Mouse (Mus musculus): ENCODE results near the gene Pcnx4.
A peak's percentile ranks its signal among the peaks of the same experiment; 100 is the strongest.

The Pcnx4 gene

DNA sequence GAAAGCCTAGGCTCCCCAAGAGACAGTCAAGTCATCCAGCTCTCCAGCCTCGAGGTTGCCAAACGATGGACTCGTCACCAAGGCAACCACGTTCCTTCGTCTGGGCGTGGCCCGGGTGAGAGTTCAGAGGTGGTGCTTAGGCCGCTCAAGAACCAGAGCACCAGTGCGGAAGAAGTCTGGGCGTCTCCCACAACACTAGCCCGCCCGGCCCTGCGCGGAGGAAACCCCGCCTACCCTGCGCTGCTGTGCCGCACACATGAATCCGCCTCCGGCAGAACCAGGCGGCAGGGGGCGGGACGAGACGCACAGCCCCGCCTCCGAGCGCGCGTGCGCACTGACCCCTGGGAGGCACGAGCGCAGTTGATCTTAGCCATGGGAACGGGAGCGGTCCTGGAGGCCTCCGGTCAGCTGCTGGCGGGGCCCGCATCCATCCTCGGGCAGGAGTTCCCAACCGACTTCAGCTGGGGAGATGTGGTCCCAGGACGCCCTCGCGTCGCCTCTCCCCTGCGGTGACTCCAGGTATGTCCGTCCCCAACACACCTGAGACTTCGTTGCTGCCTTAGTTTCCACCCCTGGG lies at the start of gene Pcnx4:
Pcnx4 (plus strand) TSS at position 363 of the 577 bp plus-strand sequence.
- peak; percentile 98 for DNase-seq (ENCODE audit: low read depth)

GRCm38 (mm10) chr12:72487498-72487897 lies 48.7 kb upstream of the Pcnx4 start:
- peak; percentile 86 for DNase-seq (ENCODE audit: low read depth)

- DNase-seq (ENCODE audit: low read depth): peak; percentile 98
Measured at GRCm38 (mm10) chr12:72489995-72490394, 46.2 kb upstream of the Pcnx4 start.

DNA sequence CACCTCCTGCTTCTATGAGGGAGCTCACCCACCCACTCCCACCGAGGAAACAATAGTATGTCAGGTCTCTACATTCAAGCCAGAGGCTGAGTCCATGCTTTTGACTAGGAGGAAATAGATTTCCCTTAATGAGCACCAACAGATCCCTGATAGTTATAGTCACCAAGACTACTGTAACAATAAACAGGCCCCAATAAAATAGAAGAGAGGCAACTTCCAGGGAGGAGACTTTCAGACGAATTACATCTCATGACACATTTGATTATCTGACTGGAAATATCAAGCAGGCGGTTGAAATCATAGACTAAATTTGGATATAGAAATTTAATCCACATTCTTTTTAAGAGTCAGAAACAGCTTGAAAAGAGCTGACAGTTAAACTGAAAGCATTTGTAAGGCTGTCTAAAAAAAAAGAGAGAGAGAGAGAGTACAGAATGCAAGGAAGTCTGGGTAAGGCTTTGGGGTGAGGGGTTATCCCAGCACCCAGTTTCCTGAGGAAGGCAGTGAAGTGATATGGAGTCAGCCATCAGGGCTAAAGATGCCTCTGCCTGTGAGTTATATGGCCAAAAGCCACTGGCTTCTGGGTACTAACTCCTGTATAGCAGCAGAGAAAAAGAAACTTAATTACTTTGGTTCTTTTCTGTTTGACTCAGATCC lies 45.0 kb upstream of the Pcnx4 start:
- peak; percentile 53 for DNase-seq (ENCODE audit: low read depth)

DNA sequence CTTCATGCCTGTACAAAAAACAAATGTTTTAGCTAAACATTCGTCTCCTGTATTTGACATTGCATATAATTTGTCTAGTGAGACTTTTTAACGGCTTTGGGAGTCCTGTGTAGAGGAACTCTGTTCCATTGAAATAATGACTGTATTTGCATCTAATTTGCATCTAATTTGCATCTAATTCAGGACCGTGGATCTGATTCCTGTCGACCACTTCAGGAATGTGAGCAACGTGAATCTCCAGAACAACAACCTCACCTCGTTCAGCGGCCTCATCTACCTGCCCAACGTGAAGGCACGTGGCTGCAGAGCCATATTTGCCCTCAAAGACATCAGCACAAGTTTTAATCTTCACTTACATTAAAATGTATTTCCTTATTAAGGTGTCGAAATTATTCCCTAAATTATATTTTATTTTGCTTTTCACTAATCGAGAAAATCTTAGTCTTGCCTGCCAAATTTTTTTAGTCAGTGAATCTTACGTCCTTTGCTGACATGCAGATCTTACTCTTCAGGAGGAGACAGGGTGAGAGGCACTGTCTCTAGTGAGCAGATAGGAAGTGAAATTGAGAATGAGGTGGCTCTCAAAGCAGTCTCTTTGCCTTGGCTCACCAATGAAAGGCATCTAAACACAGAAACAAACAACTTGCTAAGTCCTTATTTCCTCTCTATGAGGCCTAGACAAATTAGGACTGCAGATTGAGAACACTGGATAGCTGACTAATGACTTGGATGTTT lies 39.1 kb upstream of the Pcnx4 start:
- no peak for DNase-seq (ENCODE audit: low read depth)

DNA sequence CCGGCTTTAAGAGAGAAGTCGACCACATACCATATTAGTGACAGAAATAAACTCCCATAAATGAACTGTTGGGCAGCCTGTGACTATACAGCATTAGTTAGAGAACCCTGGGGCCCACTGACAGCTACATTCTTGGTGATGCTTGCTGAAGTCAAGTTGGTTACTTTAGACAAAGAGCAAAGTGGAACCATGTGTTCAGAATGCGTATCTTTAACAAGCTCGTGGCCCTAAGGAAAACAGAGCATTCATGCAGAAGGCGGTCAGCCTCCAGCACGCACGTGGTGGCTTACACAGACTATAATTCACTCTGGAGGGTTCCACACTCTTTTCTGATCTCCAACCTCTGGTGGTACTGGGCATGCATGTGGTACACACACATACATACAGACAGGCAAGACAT lies 26.6 kb upstream of the Pcnx4 start:
- no peak for DNase-seq (ENCODE audit: low read depth)

- DNase-seq (ENCODE audit: low read depth): peak; percentile 68
Measured at GRCm38 (mm10) chr12:72515446-72515845, 20.7 kb upstream of the Pcnx4 start.

- DNase-seq (ENCODE audit: low read depth): no peak
Measured at GRCm38 (mm10) chr12:72518114-72518728, 18.0 kb upstream of the Pcnx4 start.

DNA sequence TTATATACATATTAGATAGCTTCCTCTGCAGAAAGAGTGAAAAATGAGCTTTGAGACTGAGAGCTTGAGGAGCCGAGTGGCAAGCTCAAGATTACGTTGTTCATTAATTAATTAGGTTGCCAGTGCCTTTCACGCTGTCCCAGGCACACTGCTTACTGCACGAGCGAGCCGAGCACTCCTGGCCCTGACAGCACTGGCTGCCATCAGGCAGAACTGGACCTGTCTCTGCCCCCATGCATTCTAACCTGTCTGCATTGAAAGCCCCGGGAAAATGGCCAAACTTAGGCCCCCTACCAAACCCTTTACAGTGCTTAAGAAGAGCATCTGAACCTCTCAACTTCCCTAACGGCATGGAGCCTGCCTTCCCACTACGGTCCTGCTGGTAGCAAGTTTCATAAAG lies 16.8 kb upstream of the Pcnx4 start:
- no peak for DNase-seq (ENCODE audit: low read depth)

GRCm38 (mm10) chr12:72519855-72520254 lies 16.3 kb upstream of the Pcnx4 start:
- DNase-seq (ENCODE audit: low read depth): peak; percentile 33

- peak; percentile 78 for DNase-seq (ENCODE audit: low read depth)
Measured at GRCm38 (mm10) chr12:72520645-72521044, 15.5 kb upstream of the Pcnx4 start.

- no peak for DNase-seq (ENCODE audit: low read depth)
Measured at GRCm38 (mm10) chr12:72525588-72525987, 10.6 kb upstream of the Pcnx4 start.

- DNase-seq (ENCODE audit: low read depth): no peak
Measured at GRCm38 (mm10) chr12:72532303-72532702, 3.9 kb upstream of the Pcnx4 start.

GRCm38 (mm10) chr12:72533986-72534385 lies 2.2 kb upstream of the Pcnx4 start:
- DNase-seq (ENCODE audit: low read depth): no peak

DNA sequence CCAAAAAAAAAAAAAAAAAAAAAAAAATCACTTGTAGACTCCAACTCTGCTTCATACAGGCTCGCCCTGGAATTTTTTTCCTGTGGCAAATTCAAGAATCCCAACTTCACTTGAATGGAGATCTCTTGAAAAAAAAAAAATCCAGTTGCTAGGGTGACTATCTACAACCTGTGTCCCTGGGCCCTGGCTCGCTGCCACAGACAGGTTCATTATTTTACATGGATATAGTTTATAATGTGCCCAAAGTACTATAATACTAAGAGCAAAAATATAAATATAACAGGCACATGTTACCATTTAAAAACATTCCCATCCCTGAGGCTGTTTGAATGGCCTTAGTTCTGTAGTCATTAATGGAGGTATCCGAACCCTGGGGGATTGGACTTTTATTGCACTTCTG lies 584 bp upstream of the Pcnx4 start:
- DNase-seq (ENCODE audit: low read depth): no peak

GRCm38 (mm10) chr12:72538571-72538970 lies 2.4 kb downstream of the Pcnx4 start:
- DNase-seq (ENCODE audit: low read depth): no peak

GRCm38 (mm10) chr12:72554347-72554746 lies 18.2 kb downstream of the Pcnx4 start:
- DNase-seq (ENCODE audit: low read depth): no peak

GRCm38 (mm10) chr12:72564281-72564795 lies 28.2 kb downstream of the Pcnx4 start:
- no peak for DNase-seq (ENCODE audit: low read depth)

- DNase-seq (ENCODE audit: low read depth): peak; percentile 14
Measured at GRCm38 (mm10) chr12:72582021-72582420, 45.8 kb downstream of the Pcnx4 start.

DNA sequence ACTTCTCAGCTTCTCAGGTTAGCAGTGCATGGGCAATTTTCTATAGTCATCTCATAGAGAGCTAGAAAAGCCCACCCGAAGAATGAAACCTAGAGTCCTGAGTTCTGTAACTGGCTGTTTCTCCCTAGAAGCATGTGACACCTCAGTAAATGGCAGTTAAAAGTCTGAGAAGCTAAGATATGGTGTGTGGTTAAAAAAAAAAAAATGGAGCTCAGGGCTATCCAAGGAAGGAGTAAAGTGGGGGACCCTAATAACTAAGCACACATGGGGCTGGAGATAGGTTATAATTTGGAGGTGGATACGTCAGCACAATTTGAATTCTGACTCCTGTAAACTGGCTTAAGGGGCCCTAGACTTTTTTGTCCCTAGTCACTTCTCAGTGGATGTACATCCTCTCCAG lies 46.9 kb downstream of the Pcnx4 start:
- DNase-seq (ENCODE audit: low read depth): no peak

- DNase-seq (ENCODE audit: low read depth): peak; percentile 75
Measured at GRCm38 (mm10) chr12:72585339-72585738, 49.2 kb downstream of the Pcnx4 start.

GRCm38 (mm10) chr12:72592991-72593390 lies 56.8 kb downstream of the Pcnx4 start:
- DNase-seq (ENCODE audit: low read depth): no peak

DNA sequence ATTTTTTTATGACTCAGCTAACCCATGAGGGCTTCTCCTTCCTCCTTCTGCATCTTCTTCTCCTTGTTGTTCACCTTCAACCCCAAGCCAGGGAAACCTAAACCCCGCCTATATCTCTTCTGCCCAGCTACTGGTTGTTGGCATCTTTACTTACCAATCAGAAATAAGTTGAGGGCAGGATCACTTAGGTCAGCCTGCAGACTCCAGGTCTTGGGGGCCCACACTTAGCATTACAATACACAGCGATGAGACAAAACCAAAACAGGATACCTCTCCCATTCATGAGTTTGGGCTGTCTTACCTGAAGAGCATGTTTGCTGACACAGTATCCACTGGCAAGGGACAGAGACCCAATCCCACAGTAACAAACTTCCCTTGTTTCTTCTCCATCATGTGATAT lies 57.8 kb downstream of the Pcnx4 start:
- DNase-seq (ENCODE audit: low read depth): peak; percentile 61

Measured in 416B (cell line).